Mouse (Mus musculus): ENCODE data around the gene Bad. TPM values are rescaled to one million over a fixed set of nuclear protein-coding genes. Genes with fewer than 3 reads are reported as not detected.
"Not testable (repeated sequence)": the region's sequence is repeated elsewhere in the genome, so short reads cannot be mapped to it uniquely, and the experiment has no call there.

The Bad gene
- total and polyA plus RNA-seq, 3 experiments: 21.1 to 33.5 (median 25.8) TPM

DNA sequence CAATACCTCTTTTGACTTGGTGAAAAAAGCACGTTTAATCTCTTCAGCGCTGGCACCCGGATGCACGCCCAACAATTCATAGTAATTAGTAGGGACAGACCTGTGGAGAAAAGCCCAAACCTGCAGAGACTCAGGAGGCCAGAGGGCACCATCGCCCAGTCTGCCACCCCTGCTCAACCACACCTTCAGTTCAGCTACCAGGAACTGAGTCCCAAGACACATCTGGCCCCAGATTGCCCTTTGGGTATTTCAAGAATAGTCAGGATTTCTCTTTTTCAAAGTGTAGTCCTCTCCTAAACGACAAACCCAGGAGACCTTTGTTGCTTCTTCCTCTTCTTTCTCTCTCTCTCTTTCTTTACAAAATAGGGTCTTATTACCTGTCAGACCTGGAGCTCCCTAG is 49.1 kb downstream of the Bad start:
- Histone ChIP-seq H3K4me3 (no peak overlapping the region), H3K36me3 (ENCODE audit: control insufficient read depth, insufficient read depth, low read length) (no peaks in the 10 kb centered on the region), H3K27me3 (ENCODE audit: control insufficient read depth, insufficient read depth, low read length) (no peaks in the 10 kb centered on the region), H3K4me1 (ENCODE audit: control insufficient read depth, insufficient read depth, low read length) (peaks cover 13% of the 10 kb centered on the region), H3K9ac (ENCODE audit: low read depth, low read length) (no peak overlapping the region), H3K27ac (no peak overlapping the region), H3K79me2 (replicated peaks; ENCODE audit: control insufficient read depth, insufficient read depth, low read length) (peaks cover 2% of the 10 kb centered on the region; the same call in 1 of the 2 replicates)
- DNase-seq: peak in 1 of 2 experiments; percentile 2
- intact Hi-C loops (cut with DNase I): loop anchor here (1.0 kb wide), 1 partner anchor 9 kb away; no protein-coding TSS in a partner anchor
- no peak for TF ChIP-seq POLR2A (IDR thresholded peaks at IDR 0.05; ENCODE audit: insufficient read depth, low read depth, low read length)
- TF ChIP-seq EP300 (IDR thresholded peaks at IDR 0.05; ENCODE audit: insufficient read depth, low read depth, low read length): no peak
- no peak for TF ChIP-seq CTCF (IDR thresholded peaks at IDR 0.05)
- WGBS: 92% methylated on average over 6 of the region's 6 CpGs

DNA sequence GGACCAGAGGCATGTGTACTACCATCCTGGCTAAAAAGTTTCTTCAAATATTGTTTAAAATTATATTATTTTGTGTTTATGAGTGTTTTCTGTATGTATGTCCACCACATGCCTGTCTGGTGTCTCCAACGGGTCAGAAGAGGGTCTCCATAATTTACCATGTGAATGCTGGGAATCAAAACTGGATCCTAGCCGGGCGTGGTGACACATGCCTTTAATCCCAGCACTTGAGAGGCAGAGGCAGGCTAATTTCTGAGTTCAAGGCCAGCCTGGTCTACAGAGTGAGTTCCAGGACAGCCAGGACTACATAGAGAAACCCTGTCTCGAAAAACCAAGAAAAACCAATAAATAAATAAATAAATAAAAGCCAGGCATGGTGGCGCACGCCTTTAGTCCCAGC is 49.5 kb downstream of the Bad start:
- H3K27ac ChIP-seq; H3K79me2 ChIP-seq (replicated peaks; ENCODE audit: control insufficient read depth, insufficient read depth, low read length); H3K4me3 ChIP-seq; H3K27me3 ChIP-seq (ENCODE audit: control insufficient read depth, insufficient read depth, low read length); H3K36me3 ChIP-seq (ENCODE audit: control insufficient read depth, insufficient read depth, low read length); H3K9ac ChIP-seq (ENCODE audit: low read depth, low read length): not testable (repeated sequence)
- H3K4me1 ChIP-seq (ENCODE audit: control insufficient read depth, insufficient read depth, low read length): peaks cover 12% of the 10 kb centered on the region
- peak in 1 of 2 experiments; percentile 2 for DNase-seq
- intact Hi-C loops (cut with DNase I): loop anchor here (1.0 kb wide), 1 partner anchor 10 kb away; no protein-coding TSS in a partner anchor
- 92% methylated on average over 6 of the region's 6 CpGs for WGBS

DNA sequence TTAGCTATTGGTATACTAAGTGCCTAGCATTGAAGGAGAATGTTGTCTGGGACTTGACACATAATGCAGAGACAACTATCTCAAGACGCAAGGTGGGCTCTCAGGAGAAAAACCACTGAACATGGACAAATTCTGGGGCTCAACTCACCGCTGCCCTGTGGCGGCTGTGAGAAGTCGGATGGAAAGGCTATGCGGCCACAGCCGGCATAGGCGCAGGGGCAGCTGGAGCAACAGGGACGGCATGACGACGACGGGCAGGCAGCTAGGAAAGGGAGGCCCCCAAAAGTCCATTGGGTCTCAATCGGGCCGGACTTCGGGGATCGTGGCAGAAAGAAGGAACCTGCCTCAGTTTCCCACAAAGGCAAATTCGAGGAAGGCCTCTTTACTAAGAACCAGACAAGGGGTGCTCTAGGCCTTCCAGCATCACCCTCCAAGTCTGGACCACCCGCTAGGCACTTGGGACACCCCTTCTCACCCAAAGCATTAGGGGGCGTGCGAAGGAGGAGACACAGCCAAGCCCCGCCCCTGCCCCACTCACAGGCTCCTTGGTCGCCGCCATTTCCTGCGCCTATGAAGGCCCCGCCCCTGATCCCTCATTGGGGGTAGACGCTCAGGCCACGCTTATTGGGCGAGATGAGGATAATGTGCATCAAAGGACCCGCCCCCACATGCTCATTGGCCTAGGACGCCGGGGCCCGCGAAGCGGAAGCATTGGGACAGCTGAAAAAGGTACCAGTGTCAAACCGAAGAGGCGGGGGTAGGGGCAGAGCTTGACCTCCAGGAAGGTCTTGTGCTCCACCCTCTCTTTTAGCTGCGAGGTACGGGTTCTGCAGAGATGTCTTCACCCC is 50.6 kb downstream of the Bad start, which contains the start of gene Dnajc4:
Dnajc4 (minus strand) TSS at position 562 of the 848 bp plus-strand sequence.
- H3K9ac ChIP-seq (ENCODE audit: low read depth, low read length): peak within 1 kb of the TSS; percentile 72
- H3K27ac ChIP-seq: peak within 1 kb of the TSS; percentile 75
- peak within 1 kb of the TSS; percentile 87 for H3K4me3 ChIP-seq
- intact Hi-C loops (cut with DNase I): no loop called here
- WGBS: 2% methylated on average over 37 of the region's 37 CpGs
- DNase-seq: peak; percentile 93 to 97
- TF ChIP-seq CTCF (IDR thresholded peaks at IDR 0.05) (peak; percentile 43), EP300 (IDR thresholded peaks at IDR 0.05; ENCODE audit: insufficient read depth, low read depth, low read length) (peak; percentile 67; the same call in 1 of the 2 replicates), POLR2A (IDR thresholded peaks at IDR 0.05; ENCODE audit: insufficient read depth, low read depth, low read length) (peak; percentile 74)
- no peaks in the 10 kb centered on the region for H3K36me3 ChIP-seq (ENCODE audit: control insufficient read depth, insufficient read depth, low read length)
- no peaks in the 10 kb centered on the region for H3K27me3 ChIP-seq (ENCODE audit: control insufficient read depth, insufficient read depth, low read length)
- no peaks in the 10 kb centered on the region for H3K79me2 ChIP-seq (replicated peaks; ENCODE audit: control insufficient read depth, insufficient read depth, low read length)
- peaks cover 14% of the 10 kb centered on the region for H3K4me1 ChIP-seq (ENCODE audit: control insufficient read depth, insufficient read depth, low read length)

DNA sequence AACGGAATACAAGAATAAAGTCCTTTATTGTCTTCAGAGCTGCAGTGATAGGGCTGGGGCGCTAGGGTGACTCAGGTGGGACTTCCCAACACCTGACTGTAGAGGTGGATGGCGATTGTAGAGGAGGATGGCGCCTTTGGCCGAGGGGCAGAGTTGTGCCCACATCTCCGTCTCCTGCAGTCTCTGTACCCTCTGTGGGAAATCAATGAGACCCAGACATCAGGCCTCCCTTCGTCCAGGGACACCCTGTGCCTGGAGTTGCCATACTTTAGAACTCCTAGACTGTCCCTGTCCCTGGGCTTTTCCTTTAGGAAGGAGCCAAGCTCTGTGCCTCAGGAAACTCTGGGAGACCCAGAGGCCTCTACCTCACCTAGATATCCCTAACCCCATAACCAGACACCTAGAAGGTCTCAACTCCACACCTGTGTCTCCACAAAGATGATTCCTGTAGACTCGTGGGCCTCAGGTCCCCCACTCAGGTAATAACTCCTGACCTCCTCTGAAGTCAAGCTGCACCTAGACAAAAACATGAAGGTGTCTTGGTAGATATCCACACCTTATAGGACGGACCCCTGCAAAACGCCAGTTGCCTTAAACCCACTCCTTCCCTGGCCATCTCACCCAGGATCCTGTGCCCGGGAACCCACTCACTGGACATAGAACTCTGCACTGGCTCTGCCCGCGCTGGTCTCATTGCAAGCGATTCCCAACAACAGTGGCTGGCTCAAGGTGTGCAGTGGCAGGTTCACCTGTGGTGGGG is 51.5 kb downstream of the Bad start:
- H3K79me2 ChIP-seq (replicated peaks; ENCODE audit: control insufficient read depth, insufficient read depth, low read length): no peaks in the 10 kb centered on the region
- H3K27me3 ChIP-seq (ENCODE audit: control insufficient read depth, insufficient read depth, low read length): no peaks in the 10 kb centered on the region
- intact Hi-C loops (cut with DNase I): no loop called here
- peaks cover 10% of the 10 kb centered on the region for H3K4me1 ChIP-seq (ENCODE audit: control insufficient read depth, insufficient read depth, low read length)
- no peak for TF ChIP-seq CTCF (IDR thresholded peaks at IDR 0.05)
- TF ChIP-seq POLR2A (IDR thresholded peaks at IDR 0.05; ENCODE audit: insufficient read depth, low read depth, low read length): no peak
- no peak for TF ChIP-seq EP300 (IDR thresholded peaks at IDR 0.05; ENCODE audit: insufficient read depth, low read depth, low read length)
- DNase-seq: peak in 1 of 2 experiments; percentile 3
- H3K4me3 ChIP-seq: peak overlapping the region; percentile 87
- H3K27ac ChIP-seq: peak overlapping the region; percentile 61
- no peaks in the 10 kb centered on the region for H3K36me3 ChIP-seq (ENCODE audit: control insufficient read depth, insufficient read depth, low read length)
- H3K9ac ChIP-seq (ENCODE audit: low read depth, low read length): peak overlapping the region; percentile 22
- 60% methylated on average over 14 of the region's 14 CpGs for WGBS

DNA sequence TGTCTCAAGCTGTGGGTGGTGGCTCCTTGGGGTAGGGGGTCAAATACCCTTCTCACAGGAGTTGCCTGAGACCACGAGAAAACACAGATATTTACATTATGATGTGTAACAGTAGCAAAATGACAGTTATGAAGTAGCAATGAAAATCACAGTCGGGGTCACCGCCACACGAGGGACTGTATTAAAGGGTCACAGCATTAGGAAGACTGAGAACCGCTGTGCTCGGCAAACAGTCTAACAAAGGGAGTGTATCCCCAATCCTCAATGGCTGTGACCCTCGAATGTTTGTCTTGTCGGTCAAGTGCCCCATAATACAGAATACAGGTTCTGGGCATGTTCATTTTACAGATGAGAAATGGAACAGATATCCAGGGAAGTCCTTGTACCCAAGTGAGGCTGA is 52.3 kb downstream of the Bad start:
- Histone ChIP-seq H3K4me3 (no peak overlapping the region), H3K36me3 (ENCODE audit: control insufficient read depth, insufficient read depth, low read length) (no peaks in the 10 kb centered on the region), H3K27ac (no peak overlapping the region), H3K79me2 (replicated peaks; ENCODE audit: control insufficient read depth, insufficient read depth, low read length) (no peaks in the 10 kb centered on the region), H3K4me1 (ENCODE audit: control insufficient read depth, insufficient read depth, low read length) (peaks cover 10% of the 10 kb centered on the region), H3K27me3 (ENCODE audit: control insufficient read depth, insufficient read depth, low read length) (no peaks in the 10 kb centered on the region), H3K9ac (ENCODE audit: low read depth, low read length) (no peak overlapping the region)
- DNase-seq: peak in 1 of 2 experiments; percentile 4
- intact Hi-C loops (cut with DNase I): no loop called here
- no peak for TF ChIP-seq POLR2A (IDR thresholded peaks at IDR 0.05; ENCODE audit: insufficient read depth, low read depth, low read length)
- TF ChIP-seq CTCF (IDR thresholded peaks at IDR 0.05): no peak
- no peak for TF ChIP-seq EP300 (IDR thresholded peaks at IDR 0.05; ENCODE audit: insufficient read depth, low read depth, low read length)
- 86% methylated on average over 8 of the region's 8 CpGs for WGBS
